Mouse (Mus musculus) intestine, postnatal 0 days (tissue): ENCODE measurements around the gene Sbf1. TPM values are rescaled to one million over a fixed set of nuclear protein-coding genes. Genes with fewer than 3 reads are reported as not detected.

ENCODE experiments used
- ATAC-seq: fragments of 200-750 bp; cut with Nextera tagmentation; 2 replicates; pipeline ENCODE4 v1.8.0; 2017; ENCODE audit warnings: mild to moderate bottlenecking, moderate TSS enrichment, moderate library complexity
- H3K27ac ChIP-seq: fragments of 300-500 bp; sonication (generic); 2 replicates; pipeline ENCODE4 v1.5.1; 2014; ENCODE audit warnings: mild to moderate bottlenecking, low read depth, low read length, moderate library complexity
- H3K27me3 ChIP-seq: fragments of 300-500 bp; sonication (generic); replicated peaks from 2 replicates; pipeline ENCODE4 v1.6.1; 2014; ENCODE audit warnings: low read length, mixed read lengths; ENCODE audit not compliant: control insufficient read depth, insufficient read depth
- H3K36me3 ChIP-seq: fragments of 300-500 bp; sonication (generic); 2 replicates; pipeline ENCODE4 v1.6.1; 2014; ENCODE audit warnings: mild to moderate bottlenecking, moderate library complexity; ENCODE audit not compliant: control insufficient read depth, insufficient read depth
- H3K4me1 ChIP-seq: fragments of 300-500 bp; sonication (generic); replicated peaks from 2 replicates; pipeline ENCODE4 v1.6.1; 2014; ENCODE audit warnings: antibody characterized with exemption, low read length, mixed read lengths; ENCODE audit not compliant: control insufficient read depth, insufficient read depth
- H3K4me2 ChIP-seq: fragments of 300-500 bp; sonication (generic); replicated peaks from 2 replicates; pipeline ENCODE4 v1.6.1; 2014; ENCODE audit warnings: low read depth, mild to moderate bottlenecking, moderate library complexity
- H3K4me3 ChIP-seq: fragments of 300-500 bp; sonication (generic); 2 replicates; pipeline ENCODE4 v1.5.1; 2014; ENCODE audit warnings: low read depth, low read length
- H3K9ac ChIP-seq: fragments of 300-500 bp; sonication (generic); 2 replicates; pipeline ENCODE4 v1.6.1; 2014; ENCODE audit warnings: mild to moderate bottlenecking, low read depth, low read length
- H3K9me3 ChIP-seq: fragments of 300-500 bp; sonication (generic); 2 replicates; pipeline ENCODE4 v1.6.1; 2016; ENCODE audit warnings: mixed run types; ENCODE audit not compliant: control insufficient read depth
- CTCF ChIP-seq: sonication (generic); IDR thresholded peaks from 2 replicates; pipeline ENCODE4 v1.5.1; 2016; ENCODE audit warnings: low read depth, mild to moderate bottlenecking, control low read depth, antibody characterized with exemption, moderate library complexity
- WGBS: fragments of 180-500 bp; shearing (Covaris S2); extraction: QIAGEN DNeasy Blood & Tissue Kit; methylation state at CpG from one replicate; pipeline ENCODE4 v1.1.7; 2014; 5-methylcytosine and 5-hydroxymethylcytosine counted together
- polyA plus RNA-seq: library from polyadenylated mRNA; unstranded; fragments of >200 nt; fragmentation: Nextera tagmentation; extraction: Ambion mirVana; gene quantifications from 2 replicates; pipeline ENCODE4 v1.2.1, GENCODE M21; 2015

Sbf1 gene
- polyA plus RNA-seq, 1 experiment from 2014 or later, result 22.2 TPM

DNA sequence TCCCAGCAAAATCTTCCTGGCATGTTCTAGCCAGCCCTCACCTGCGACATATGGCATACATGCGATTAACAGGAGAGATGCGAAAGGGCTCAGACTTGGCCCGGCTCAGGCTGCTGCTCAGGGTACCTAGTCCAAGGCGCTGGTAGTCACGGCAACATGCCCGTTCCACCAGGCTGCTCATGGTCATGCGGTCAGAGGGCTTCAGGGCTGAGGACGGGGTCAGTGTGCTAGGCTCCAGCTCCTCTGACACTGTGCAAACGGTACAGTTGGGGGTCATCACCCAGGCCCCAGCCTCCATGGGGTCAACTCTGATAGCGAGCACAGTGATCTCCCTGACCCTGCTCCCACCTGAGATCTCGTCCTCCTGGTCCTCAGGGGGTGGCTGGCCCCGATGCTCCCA, 14.9 kb downstream of the Sbf1 start:
- Histone ChIP-seq H3K9me3 (no peaks in the 10 kb centered on the region), H3K36me3 (peaks cover 69% of the 10 kb centered on the region), H3K27ac (no peak overlapping the region), H3K4me2 (no peak overlapping the region), H3K9ac (no peak overlapping the region), H3K27me3 (no peaks in the 10 kb centered on the region), H3K4me3 (no peak overlapping the region), H3K4me1 (no peaks in the 10 kb centered on the region)
- TF ChIP-seq CTCF, result no peak
- no peak for ATAC-seq
- WGBS, result 91% methylated on average over 13 of the region's 13 CpGs

DNA sequence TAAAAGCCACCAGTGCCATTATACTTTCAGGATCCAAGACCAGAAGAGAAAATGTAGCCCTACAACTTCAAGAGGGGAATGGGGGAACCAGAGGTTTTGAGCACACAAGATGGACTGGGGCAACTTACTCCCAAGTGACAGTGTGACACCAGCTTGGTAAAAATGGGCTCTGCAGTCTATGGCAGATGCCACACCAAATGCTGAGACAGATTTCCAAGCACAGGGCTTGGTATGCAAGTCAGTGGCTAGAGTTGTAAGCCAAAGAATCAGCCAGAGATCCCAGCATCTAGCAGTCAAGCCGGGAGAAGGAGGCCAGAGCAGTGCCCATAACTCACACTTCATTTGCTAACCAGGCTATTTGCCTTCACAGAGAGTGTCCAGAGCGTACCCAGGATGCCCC, 17.4 kb downstream of the Sbf1 start:
- 94% methylated on average over 2 of the region's 2 CpGs for WGBS
- no peak overlapping the region for H3K4me3 ChIP-seq
- H3K4me2 ChIP-seq, result no peak overlapping the region
- TF ChIP-seq CTCF, result no peak
- H3K9ac ChIP-seq, result no peak overlapping the region
- no peak overlapping the region for H3K27ac ChIP-seq
- H3K27me3 ChIP-seq, result no peaks in the 10 kb centered on the region
- H3K36me3 ChIP-seq, result peaks cover 71% of the 10 kb centered on the region
- no peak for ATAC-seq
- no peaks in the 10 kb centered on the region for H3K4me1 ChIP-seq
- no peaks in the 10 kb centered on the region for H3K9me3 ChIP-seq

DNA sequence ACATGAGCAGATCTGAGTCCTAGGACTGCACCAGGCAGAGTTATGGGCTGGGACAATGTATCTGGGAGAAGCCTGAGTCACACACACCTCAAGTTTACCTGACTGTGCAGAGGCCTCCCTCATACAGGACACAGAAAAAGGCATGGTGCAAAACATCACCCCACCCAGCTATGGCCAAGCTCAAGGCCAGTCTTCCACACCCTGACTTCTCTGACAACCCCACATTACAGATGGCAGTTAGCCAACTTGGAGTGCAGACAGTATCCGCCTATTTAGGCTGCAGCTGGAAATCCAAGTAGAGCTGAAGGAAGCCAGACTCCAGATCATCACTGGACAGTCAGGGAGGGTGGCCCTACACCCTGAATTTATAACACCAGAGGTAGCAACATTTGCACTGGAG, 18.6 kb downstream of the Sbf1 start:
- Histone ChIP-seq H3K9me3 (no peaks in the 10 kb centered on the region), H3K9ac (no peak overlapping the region), H3K27ac (no peak overlapping the region), H3K27me3 (no peaks in the 10 kb centered on the region), H3K4me3 (no peak overlapping the region), H3K4me1 (no peaks in the 10 kb centered on the region), H3K4me2 (no peak overlapping the region), H3K36me3 (peaks cover 61% of the 10 kb centered on the region)
- ATAC-seq, result peak; percentile 43
- WGBS, result 46% methylated on average over 1 of the region's 1 CpGs
- no peak for TF ChIP-seq CTCF

DNA sequence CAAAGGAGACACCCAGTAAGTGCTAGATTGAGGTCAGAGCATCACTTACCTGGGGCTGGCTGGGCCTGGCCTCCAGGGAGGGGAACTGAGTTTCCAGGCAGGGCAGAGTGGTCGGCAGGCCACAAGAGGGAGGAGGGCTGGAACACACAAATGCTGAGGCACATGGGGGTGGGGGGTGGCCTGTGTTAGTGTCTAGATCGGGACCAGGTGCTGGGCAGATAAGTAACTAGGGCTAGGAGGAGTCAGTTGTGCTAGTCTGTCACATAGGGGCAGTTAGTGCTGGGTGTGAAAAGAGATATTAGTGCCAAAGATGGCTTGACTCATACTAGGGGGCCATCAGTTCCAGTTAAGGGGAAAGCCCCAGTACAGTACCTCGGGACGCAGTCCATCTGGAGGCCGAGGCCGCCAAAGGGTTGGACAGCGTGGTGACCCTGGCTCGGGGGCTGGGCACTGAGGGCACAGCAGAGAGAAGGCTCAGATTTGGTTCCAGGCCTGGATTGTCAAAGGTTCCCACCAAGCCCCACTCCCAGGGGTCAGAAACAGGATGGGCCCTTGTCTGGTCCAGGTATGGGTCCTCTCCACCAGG, 19.4 kb downstream of the Sbf1 start:
- Histone ChIP-seq H3K27me3 (no peaks in the 10 kb centered on the region), H3K4me3 (no peak overlapping the region), H3K4me2 (no peak overlapping the region), H3K36me3 (peaks cover 60% of the 10 kb centered on the region), H3K4me1 (no peaks in the 10 kb centered on the region), H3K9me3 (no peaks in the 10 kb centered on the region), H3K9ac (no peak overlapping the region), H3K27ac (no peak overlapping the region)
- no peak for TF ChIP-seq CTCF
- no peak for ATAC-seq
- WGBS, result 93% methylated on average over 8 of the region's 8 CpGs

DNA sequence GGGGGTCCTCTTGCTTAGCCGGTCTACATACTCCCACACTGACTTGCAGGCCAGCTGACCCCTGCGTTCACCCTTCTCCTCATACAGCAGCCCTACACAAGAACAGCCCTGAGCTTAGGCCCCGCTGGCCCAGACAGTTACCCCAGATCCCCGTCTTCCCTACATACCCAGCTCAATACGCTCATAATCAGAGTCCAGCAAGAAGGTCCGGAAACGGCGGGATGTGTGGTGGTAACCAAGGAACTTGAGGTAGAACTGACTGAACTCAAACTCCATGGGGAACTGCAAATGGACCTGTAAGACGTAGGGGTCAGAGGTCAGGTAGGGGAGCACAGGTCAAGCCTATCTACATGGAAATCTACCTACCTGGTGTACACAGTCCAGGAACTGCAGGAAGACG, 21.3 kb downstream of the Sbf1 start:
- WGBS, result 90% methylated on average over 10 of the region's 10 CpGs
- no peak overlapping the region for H3K9ac ChIP-seq
- H3K36me3 ChIP-seq, result peaks cover 62% of the 10 kb centered on the region
- no peak overlapping the region for H3K27ac ChIP-seq
- H3K4me1 ChIP-seq, result no peaks in the 10 kb centered on the region
- no peak overlapping the region for H3K4me2 ChIP-seq
- no peak for ATAC-seq
- H3K27me3 ChIP-seq, result no peaks in the 10 kb centered on the region
- no peak overlapping the region for H3K4me3 ChIP-seq
- H3K9me3 ChIP-seq, result no peaks in the 10 kb centered on the region
- TF ChIP-seq CTCF, result no peak

DNA sequence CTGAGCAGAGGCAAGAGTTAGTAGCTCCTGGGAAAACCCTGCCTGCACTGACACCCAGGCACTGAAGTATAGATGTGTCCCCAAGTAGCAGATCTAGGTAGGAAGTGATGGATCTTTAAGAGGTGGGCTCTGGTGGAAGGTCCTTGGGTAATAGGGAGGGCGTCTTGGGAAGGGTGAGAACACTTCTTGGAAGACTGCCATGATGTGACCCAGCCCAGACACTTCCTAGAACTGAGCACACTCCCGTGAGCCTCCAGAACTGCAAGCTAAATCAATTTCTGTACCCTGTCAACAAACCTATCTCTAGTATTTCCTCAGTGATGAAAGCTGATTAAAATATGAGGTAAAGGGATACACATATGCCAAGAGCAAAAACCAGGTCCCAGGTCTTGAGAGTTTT, 22.3 kb downstream of the Sbf1 start:
- Histone ChIP-seq H3K9me3 (no peaks in the 10 kb centered on the region), H3K9ac (no peak overlapping the region), H3K36me3 (peaks cover 72% of the 10 kb centered on the region), H3K27me3 (no peaks in the 10 kb centered on the region), H3K4me3 (no peak overlapping the region), H3K27ac (no peak overlapping the region), H3K4me1 (no peaks in the 10 kb centered on the region), H3K4me2 (no peak overlapping the region)
- ATAC-seq, result no peak
- TF ChIP-seq CTCF, result no peak
- WGBS, result 48% methylated on average over 2 of the region's 2 CpGs

DNA sequence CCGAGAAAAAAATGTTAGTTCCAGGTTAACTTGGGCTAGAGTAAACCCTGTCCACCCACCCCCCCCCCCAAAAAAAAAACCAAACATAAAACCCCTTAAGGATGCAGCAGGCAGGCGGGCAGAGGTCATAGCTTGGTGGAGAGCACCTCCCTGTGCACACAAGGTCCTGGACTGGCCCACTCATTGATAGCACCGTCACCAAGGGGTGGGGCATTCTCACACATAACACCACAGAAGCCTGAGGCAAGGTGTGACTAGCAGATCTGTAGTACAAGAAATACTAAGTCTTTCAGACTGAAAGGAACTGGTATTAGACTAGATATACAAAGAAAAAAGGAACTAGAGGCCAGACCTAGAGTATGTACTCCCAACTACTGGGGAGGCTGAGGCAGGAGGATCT, 23.6 kb downstream of the Sbf1 start:
- TF ChIP-seq CTCF, result no peak
- Histone ChIP-seq H3K9ac (no peak overlapping the region), H3K27ac (no peak overlapping the region), H3K4me2 (no peak overlapping the region), H3K4me3 (no peak overlapping the region), H3K36me3 (peaks cover 82% of the 10 kb centered on the region), H3K27me3 (no peaks in the 10 kb centered on the region), H3K4me1 (no peaks in the 10 kb centered on the region), H3K9me3 (no peaks in the 10 kb centered on the region)
- no peak for ATAC-seq
- WGBS, result 66% methylated on average over 3 of the region's 3 CpGs
